Mouse (Mus musculus): Measurements from ENCODE around the gene Asdurf. TPM values are rescaled to one million over a fixed set of nuclear protein-coding genes. Genes with fewer than 3 reads are reported as not detected.

Asdurf gene
- polyA plus RNA-seq (2014; fragmentation: Illumina TruSeq; extraction: RNeasy Lipid Tissue Mini Kit (QIAGEN cat#74804); ENCODE audit: low read depth, low replicate concordance): 70.9 TPM

DNA sequence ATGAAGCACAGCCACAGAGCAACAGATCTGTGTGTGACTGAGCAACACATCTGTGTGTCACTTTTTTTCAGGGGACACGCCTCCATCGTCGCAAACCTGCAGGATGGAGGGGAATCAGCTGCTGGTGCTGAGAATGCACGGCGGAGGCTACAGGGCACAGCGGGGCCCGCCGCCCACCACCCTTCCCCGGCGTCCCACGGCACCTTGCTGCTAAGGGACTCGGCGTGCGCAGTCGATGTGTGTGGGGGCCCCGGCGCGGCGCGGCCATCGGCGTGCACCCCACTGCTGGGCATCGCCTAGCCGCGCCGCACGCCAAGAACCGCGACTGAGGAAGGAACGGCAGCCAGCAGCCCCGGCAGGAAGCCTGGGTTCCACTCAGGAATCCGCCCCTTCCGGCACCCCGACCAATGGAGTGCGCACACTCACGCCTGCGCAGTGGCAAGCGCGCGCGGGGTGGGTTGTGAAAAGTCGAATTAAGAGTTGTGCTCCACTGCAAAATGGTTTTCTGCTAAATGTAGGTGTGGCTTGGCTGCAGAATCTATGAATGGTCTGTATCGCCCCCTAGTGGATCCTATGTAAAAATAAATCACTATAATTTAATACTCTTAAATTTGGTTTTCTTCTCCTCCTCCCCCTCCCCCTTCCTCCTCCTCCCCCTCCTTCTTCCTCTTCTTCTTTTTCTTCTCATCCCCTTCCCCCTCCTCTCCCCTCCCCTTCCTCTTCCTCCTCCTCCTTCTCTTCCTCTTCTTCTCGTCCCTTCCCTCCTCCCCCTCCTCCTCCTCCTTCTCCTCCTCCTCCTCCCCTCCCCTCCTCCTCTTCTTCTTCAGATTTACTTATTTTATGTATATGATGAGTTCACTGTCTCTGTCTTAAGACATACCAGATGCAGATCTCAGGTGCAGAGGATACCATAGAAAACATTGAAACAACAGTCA lies at the start of gene Asdurf, which contains the start of the genes Gm28551 and Asnsd1:
Asdurf (minus strand) TSS at position 293 of the 935 bp plus-strand sequence.
Gm28551 (minus strand) TSS at position 341 of the 935 bp plus-strand sequence.
Asnsd1 (minus strand) TSS at position 426 of the 935 bp plus-strand sequence.

DNA sequence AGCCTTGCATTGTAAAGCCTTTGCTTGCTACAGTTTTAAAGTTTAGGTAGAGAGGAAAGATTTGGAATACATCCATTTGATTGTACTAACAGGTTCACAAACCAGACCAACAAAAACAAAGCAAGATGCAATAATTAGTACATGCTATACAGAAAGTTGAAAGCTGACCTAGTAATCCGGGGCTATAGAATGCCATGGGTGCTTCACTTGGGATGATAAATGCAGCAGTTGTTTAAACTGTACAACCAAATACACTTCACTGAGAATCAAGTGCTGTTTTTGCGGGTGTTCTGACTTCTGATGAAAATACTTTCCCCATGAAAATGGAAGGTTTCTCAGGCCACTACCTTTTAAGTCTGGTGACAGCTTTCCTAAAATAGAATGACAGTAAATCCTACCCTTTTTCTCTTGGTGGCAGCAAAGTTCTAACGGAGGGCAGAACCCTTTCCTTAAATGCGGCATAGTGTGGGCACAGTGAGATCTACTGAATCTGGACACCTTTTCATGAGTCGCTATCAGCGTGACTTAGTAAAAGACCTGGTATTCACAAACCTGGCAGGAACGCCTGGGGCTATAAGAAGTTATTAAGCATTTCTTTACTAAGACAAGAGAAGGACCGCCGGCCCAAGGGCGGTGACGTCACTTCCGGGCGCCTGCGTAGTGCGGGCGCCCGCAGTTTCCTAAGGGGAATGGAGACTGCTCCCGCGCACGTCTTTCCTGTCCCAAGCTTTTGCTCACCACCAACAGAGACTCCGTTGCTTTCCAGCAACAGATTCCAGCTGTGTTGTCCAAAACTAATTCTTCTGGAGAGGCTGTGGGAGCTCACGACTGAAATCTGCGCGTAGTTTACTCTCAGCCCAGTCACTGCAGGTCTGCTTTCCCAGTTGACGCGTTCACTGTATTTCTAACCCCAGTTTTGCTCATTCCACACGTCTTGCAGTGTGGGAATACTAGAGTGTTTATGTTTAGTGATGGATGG lies 39.1 kb downstream of the Asdurf start, which contains the start of gene Osgepl1:
Osgepl1 (plus strand) TSS at position 636 of the 979 bp plus-strand sequence.

Other genes starting within 250 kb of the Asdurf start
- gene 1700019A02Rik, start 165.0 kb downstream of the Asdurf start, polyA plus RNA-seq (2014; fragmentation: Illumina TruSeq; extraction: RNeasy Lipid Tissue Mini Kit (QIAGEN cat#74804); ENCODE audit: low read depth, low replicate concordance): not detected
- 11.9 TPM for gene Pms1, start 55.6 kb downstream of the Asdurf start, polyA plus RNA-seq (2014; fragmentation: Illumina TruSeq; extraction: RNeasy Lipid Tissue Mini Kit (QIAGEN cat#74804); ENCODE audit: low read depth, low replicate concordance)
- 95.2 TPM for gene Ormdl1, start 55.5 kb downstream of the Asdurf start, polyA plus RNA-seq (2014; fragmentation: Illumina TruSeq; extraction: RNeasy Lipid Tissue Mini Kit (QIAGEN cat#74804); ENCODE audit: low read depth, low replicate concordance)
- not detected for gene Gm28778, start 55.5 kb downstream of the Asdurf start, polyA plus RNA-seq (2014; fragmentation: Illumina TruSeq; extraction: RNeasy Lipid Tissue Mini Kit (QIAGEN cat#74804); ENCODE audit: low read depth, low replicate concordance)
- 43.4 TPM for gene Osgepl1, start 39.0 kb downstream of the Asdurf start, polyA plus RNA-seq (2014; fragmentation: Illumina TruSeq; extraction: RNeasy Lipid Tissue Mini Kit (QIAGEN cat#74804); ENCODE audit: low read depth, low replicate concordance)
- not detected for gene Gm28551, start within 50 bp of the Asdurf start, polyA plus RNA-seq (2014; fragmentation: Illumina TruSeq; extraction: RNeasy Lipid Tissue Mini Kit (QIAGEN cat#74804); ENCODE audit: low read depth, low replicate concordance)
- gene Asnsd1, start 133 bp upstream of the Asdurf start, polyA plus RNA-seq (2014; fragmentation: Illumina TruSeq; extraction: RNeasy Lipid Tissue Mini Kit (QIAGEN cat#74804); ENCODE audit: low read depth, low replicate concordance): 65.1 TPM